Comparison of ENCODE assay signal across 26 mouse cellular contexts in the genomic region with DNA sequence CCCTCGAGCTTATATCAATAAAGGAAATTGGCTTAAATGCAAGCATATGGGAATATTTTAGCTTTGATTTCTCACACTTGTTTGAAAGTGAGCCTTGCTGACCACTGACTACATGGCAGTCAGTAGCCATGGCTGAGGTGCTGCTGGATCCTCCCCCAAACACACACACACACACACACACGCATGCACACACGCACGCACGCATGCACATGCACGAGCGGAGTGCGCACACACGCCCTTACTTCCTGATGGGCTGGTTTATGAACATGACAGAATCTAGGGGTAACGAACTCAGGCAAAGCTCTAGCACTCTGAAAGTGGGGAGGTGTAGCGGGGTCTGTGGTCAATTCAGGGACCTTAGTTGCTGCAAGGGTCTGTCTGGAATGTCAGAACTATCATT. TPM values are rescaled to one million over a fixed set of nuclear protein-coding genes. Genes with fewer than 3 reads are reported as not detected.
DNase-seq lines count a peak whose midpoint lies in the region; ATAC-seq and TF ChIP-seq lines count a peak whose summit lies in the region.
"Had no signal": no experiment of that assay in that cellular context is flagged by ENCODE, and none has a peak within 500 bp of the region (broad histone marks: within the 10 kb centered on the region; RNA-seq: fewer than 3 reads in every experiment).

No protein-coding gene starts in this region.

- H3K27me3 ChIP-seq in heart, adult 2 months (ENCODE audit: control insufficient read depth, insufficient read depth, low read length) = no peaks in the 10 kb centered on the region
- no peaks in the 10 kb centered on the region for H3K27me3 ChIP-seq in heart, embryonic 12.5 days (replicated peaks)
- H3K27me3 ChIP-seq: embryonic facial prominence, embryonic 13.5 days; forebrain, embryonic 12.5 days; forebrain, embryonic 15.5 days; heart, embryonic 13.5 days; hindbrain, embryonic 13.5 days; intestine, embryonic 15.5 days had no signal

- WGBS in heart, adult 2 months = 85% methylated on average over 11 of the region's 11 CpGs
- WGBS in heart, embryonic 12.5 days = 92% methylated on average over 11 of the region's 11 CpGs

- TF ChIP-seq EP300 in heart, adult 2 months (IDR thresholded peaks at IDR 0.05; ENCODE audit: insufficient read depth, low read depth, low read length) = no peak

- H3K36me3 ChIP-seq in heart, adult 2 months (ENCODE audit: control insufficient read depth, insufficient read depth, low read length) = peaks cover 2% of the 10 kb centered on the region
- peaks cover 29% of the 10 kb centered on the region for H3K36me3 ChIP-seq in heart, embryonic 12.5 days
- H3K36me3 ChIP-seq: intestine, embryonic 15.5 days had no signal

- no peaks in the 10 kb centered on the region; the same call in 1 of the 2 replicates for H3K79me2 ChIP-seq in heart, adult 2 months (replicated peaks; ENCODE audit: control insufficient read depth, insufficient read depth, low read length)

- no peaks in the 10 kb centered on the region for H3K9me3 ChIP-seq in heart, embryonic 12.5 days (replicated peaks)
- H3K9me3 ChIP-seq: embryonic facial prominence, embryonic 10.5 days; embryonic facial prominence, embryonic 13.5 days; forebrain, embryonic 12.5 days; forebrain, embryonic 15.5 days; heart, embryonic 13.5 days; hindbrain, embryonic 10.5 days; hindbrain, embryonic 13.5 days; intestine, embryonic 15.5 days had no signal

- peak; percentile 2 to 3 for DNase-seq in cerebellum, postnatal 25 days
- DNase-seq in cerebellum, postnatal 36 days = no peak
- DNase-seq in heart, adult 2 months = no peak
- DNase-seq in heart, adult 18-20 months = no peak
- no peak for DNase-seq in heart, postnatal 10 days
- DNase-seq: adrenal gland, adult 8-10 months; adrenal gland, postnatal 25 days; cerebellum, adult 18-20 months; cerebellum, adult 9-10 months; embryo, embryonic 11 days; gastrocnemius, postnatal 14 days; heart, postnatal 36 days; kidney, adult 11 months; kidney, adult 8-10 months had no signal

- no peak overlapping the region for H3K4me3 ChIP-seq in heart, adult 2 months
- H3K4me3 ChIP-seq in heart, embryonic 12.5 days = no peak overlapping the region
- H3K4me3 ChIP-seq: embryonic facial prominence, embryonic 10.5 days; embryonic facial prominence, embryonic 13.5 days; erythroblast, embryonic 14.5 days; forebrain, embryonic 12.5 days; forebrain, embryonic 15.5 days; heart, embryonic 13.5 days; hindbrain, embryonic 10.5 days; hindbrain, embryonic 13.5 days; intestine, embryonic 15.5 days had no signal

- no peak overlapping the region for H3K9ac ChIP-seq in heart, adult 2 months (ENCODE audit: low read depth, low read length)
- H3K9ac ChIP-seq in heart, embryonic 12.5 days = 0 out of 2 replicates have a peak overlapping the region, but pooled peaks have one; percentile 29
- H3K9ac ChIP-seq: forebrain, embryonic 12.5 days; forebrain, embryonic 15.5 days; hindbrain, embryonic 13.5 days; intestine, embryonic 15.5 days had no signal

- no peak for TF ChIP-seq POLR2A in heart, adult 2 months (IDR thresholded peaks at IDR 0.05; ENCODE audit: insufficient read depth, low read depth, low read length)

- H3K4me2 ChIP-seq in heart, embryonic 12.5 days = no peak overlapping the region
- H3K4me2 ChIP-seq: embryonic facial prominence, embryonic 13.5 days; forebrain, embryonic 12.5 days; forebrain, embryonic 15.5 days; heart, embryonic 13.5 days; hindbrain, embryonic 13.5 days; intestine, embryonic 15.5 days had no signal

- TF ChIP-seq CTCF in heart, adult 2 months (IDR thresholded peaks at IDR 0.05) = no peak

- H3K27ac ChIP-seq in heart, adult 2 months = peak overlapping the region; percentile 83
- H3K27ac ChIP-seq in heart, embryonic 12.5 days (ENCODE audit: poor library complexity, severe bottlenecking) = 0 out of 2 replicates have a peak overlapping the region, but pooled peaks have one; percentile 7
- H3K27ac ChIP-seq: embryonic facial prominence, embryonic 10.5 days; embryonic facial prominence, embryonic 13.5 days; forebrain, embryonic 12.5 days; forebrain, embryonic 15.5 days; hindbrain, embryonic 10.5 days; hindbrain, embryonic 13.5 days; intestine, embryonic 15.5 days had no signal

- peaks cover 65% of the 10 kb centered on the region for H3K4me1 ChIP-seq in heart, adult 2 months (ENCODE audit: control insufficient read depth, insufficient read depth, low read length)
- H3K4me1 ChIP-seq in heart, embryonic 12.5 days (replicated peaks) = peaks cover 89% of the 10 kb centered on the region

- no peak for ATAC-seq in heart, embryonic 12.5 days (ENCODE audit: insufficient number of reproducible peaks, low FRiP score)
- ATAC-seq: activated CD4-positive, CD25-positive, alpha-beta regulatory T cell, adult 4 months; forebrain, embryonic 15.5 days; hindbrain, embryonic 16.5 days; intestine, embryonic 15.5 days had no signal

- intact Hi-C loops in heart, adult 2 months (cut with DNase I) = no loop called here
- intact Hi-C loops in heart, postnatal 10 days (cut with DNase I) = no loop called here

RNA-seq across cellular contexts. Expression of a gene that starts 16.8 kb away (rescaled TPM):
- 10 to 100 TPM; 61.4 to 71.3 TPM for total RNA-seq in heart, adult 2 months (2021)
- 122 and 171 TPM in 2 replicates for polyA plus RNA-seq in heart, adult 2 months (2012; rRNA removed)
- 10 to 100 TPM; 50.3 to 57.1 TPM for total RNA-seq in heart, adult 18-20 months (2021)
- polyA plus RNA-seq in heart, embryonic 12.5 days (2016; fragmentation: Nextera tagmentation; extraction: Ambion mirVana) = 36.2 and 38.7 TPM in 2 replicates
- total RNA-seq in heart, postnatal 10 days (2021) = 100 to 1,000 TPM in 1 of 2 experiments, 10 to 100 TPM in 1; 60.1 to 100 TPM

RNA-seq across cellular contexts. Expression of a gene that starts 17.5 kb away (rescaled TPM):
- total RNA-seq in heart, adult 2 months (2021) = 10 to 100 TPM; 53.6 to 59.4 TPM
- polyA plus RNA-seq in heart, adult 2 months (2012; rRNA removed) = 64.4 and 84.3 TPM in 2 replicates
- 10 to 100 TPM; 50.4 to 56.6 TPM for total RNA-seq in heart, adult 18-20 months (2021)
- polyA plus RNA-seq in heart, embryonic 12.5 days (2016; fragmentation: Nextera tagmentation; extraction: Ambion mirVana) = 115 and 121 TPM in 2 replicates
- total RNA-seq in heart, postnatal 10 days (2021) = 10 to 100 TPM; 84.4 to 87.8 TPM

Comparison
In these comparisons a context has a peak if more than half of its experiments do, and no peak if none do; other contexts are left out.
1. DNase-seq: peak in cerebellum, postnatal 25 days (2 of 2); none in cerebellum, postnatal 36 days (0 of 2), heart, adult 2 months (0 of 2), heart, adult 18-20 months (0 of 2) and heart, postnatal 10 days (0 of 2).